Mouse (Mus musculus) forebrain, embryonic 11.5 days (tissue): ENCODE data around the gene Gm6034. TPM values are rescaled to one million over a fixed set of nuclear protein-coding genes. Genes with fewer than 3 reads are reported as not detected.
"Not testable (repeated sequence)": the region's sequence is repeated elsewhere in the genome, so short reads cannot be mapped to it uniquely, and the experiment has no call there.

Experiments
- ATAC-seq: fragments of 200-750 bp; cut with Nextera tagmentation; replicated peaks from 2 replicates; pipeline ENCODE4 v1.8.0; 2017; ENCODE audit warnings: moderate TSS enrichment; ENCODE audit not compliant: low FRiP score
- DNase-seq: peaks from one replicate; pipeline ENCODE4 v3.0.0-alpha.2; 2017; ENCODE audit warnings: low spot score
- H3K27ac ChIP-seq: fragments of 300-500 bp; sonication (generic); 2 replicates; pipeline ENCODE4 v1.5.1; 2014; ENCODE audit warnings: low read depth, low read length
- H3K27me3 ChIP-seq: fragments of 300-500 bp; sonication (generic); 2 replicates; pipeline ENCODE4 v1.6.1; 2014; ENCODE audit warnings: mild to moderate bottlenecking, low read length, mixed read lengths; ENCODE audit not compliant: control insufficient read depth, insufficient read depth
- H3K36me3 ChIP-seq: fragments of 300-500 bp; sonication (generic); 2 replicates; pipeline ENCODE4 v1.6.1; 2014; ENCODE audit warnings: mild to moderate bottlenecking, low read length, moderate library complexity, mixed read lengths; ENCODE audit not compliant: control insufficient read depth, insufficient read depth
- H3K4me1 ChIP-seq: fragments of 300-500 bp; sonication (generic); replicated peaks from 2 replicates; pipeline ENCODE4 v1.6.1; 2014; ENCODE audit warnings: low read length, mixed read lengths; ENCODE audit not compliant: control insufficient read depth, insufficient read depth
- H3K4me2 ChIP-seq: fragments of 300-500 bp; sonication (generic); 2 replicates; pipeline ENCODE4 v1.6.1; 2014; ENCODE audit warnings: low read depth, mild to moderate bottlenecking, low read length, moderate library complexity, mixed read lengths; ENCODE audit not compliant: severe bottlenecking
- H3K4me3 ChIP-seq: fragments of 300-500 bp; sonication (generic); 2 replicates; pipeline ENCODE4 v1.5.1; 2014; ENCODE audit warnings: low read depth, low read length
- H3K9ac ChIP-seq: fragments of 300-500 bp; sonication (generic); 2 replicates; pipeline ENCODE4 v1.6.1; 2014; ENCODE audit warnings: low read length
- H3K9me3 ChIP-seq: fragments of 300-500 bp; sonication (generic); 2 replicates; pipeline ENCODE4 v1.6.1; 2016; ENCODE audit warnings: low read length, mixed read lengths; ENCODE audit not compliant: control insufficient read depth
- WGBS: fragments of 180-500 bp; shearing (Covaris S2); extraction: QIAGEN DNeasy Blood & Tissue Kit; methylation state at CpG from one replicate; pipeline ENCODE4 v1.1.7; 2014; 5-methylcytosine and 5-hydroxymethylcytosine counted together
- polyA plus RNA-seq: library from polyadenylated mRNA; unstranded; fragments of >200 nt; fragmentation: Nextera tagmentation; extraction: Ambion mirVana; gene quantifications from 2 replicates; pipeline ENCODE4 v1.2.1, GENCODE M21; 2014

Gm6034 gene
- polyA plus RNA-seq, 1 experiment from 2014 or later, result not detected

GRCm38 (mm10) chr17:36036126-36036525 lies 6.6 kb upstream of the Gm6034 start:
- H3K27ac ChIP-seq, H3K4me1 ChIP-seq, H3K9me3 ChIP-seq, H3K27me3 ChIP-seq, H3K36me3 ChIP-seq, ATAC-seq, H3K4me3 ChIP-seq, H3K4me2 ChIP-seq, H3K9ac ChIP-seq, DNase-seq: not testable (repeated sequence)
- WGBS, result 89% methylated on average over 13 of the region's 13 CpGs

- DNase-seq, H3K4me2 ChIP-seq, H3K9ac ChIP-seq, H3K27me3 ChIP-seq, H3K9me3 ChIP-seq, H3K27ac ChIP-seq, H3K4me1 ChIP-seq, ATAC-seq, H3K36me3 ChIP-seq, H3K4me3 ChIP-seq: not testable (repeated sequence)
- 84% methylated on average over 2 of the region's 2 CpGs for WGBS
These were observed 2.2 kb upstream of the Gm6034 start for GRCm38 (mm10) chr17:36040604-36041003.

DNA sequence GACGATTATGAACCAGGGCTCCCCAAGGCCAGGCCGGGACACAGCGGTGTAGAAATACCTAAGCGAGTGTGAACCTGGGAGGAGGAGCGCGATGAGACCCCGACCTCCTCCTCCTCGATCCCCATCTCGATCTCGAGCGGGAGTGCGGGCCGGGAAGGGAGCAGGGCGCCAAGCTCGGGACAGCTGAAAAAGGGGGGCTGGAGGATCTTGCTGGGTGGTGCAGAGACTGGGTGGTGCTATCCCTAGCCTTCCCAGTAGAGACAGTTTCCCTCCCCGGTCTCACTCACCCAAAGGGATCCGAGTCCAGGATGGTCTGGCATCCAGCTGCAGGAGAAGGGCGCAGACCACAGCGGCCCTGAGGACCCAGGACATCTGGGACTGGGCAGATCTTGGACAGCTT lies 706 bp upstream of the Gm6034 start:
- not testable (repeated sequence) for DNase-seq, H3K27ac ChIP-seq, H3K36me3 ChIP-seq, H3K27me3 ChIP-seq, H3K9me3 ChIP-seq, H3K4me1 ChIP-seq
- Histone ChIP-seq H3K4me3 (peak overlapping the region; percentile 24), H3K4me2 (peak overlapping the region; percentile 54), H3K9ac (peak overlapping the region; percentile 39)
- ATAC-seq, result peak; percentile 33; the same call in 1 of the 2 replicates
- WGBS, result 1% methylated on average over 19 of the region's 19 CpGs

DNA sequence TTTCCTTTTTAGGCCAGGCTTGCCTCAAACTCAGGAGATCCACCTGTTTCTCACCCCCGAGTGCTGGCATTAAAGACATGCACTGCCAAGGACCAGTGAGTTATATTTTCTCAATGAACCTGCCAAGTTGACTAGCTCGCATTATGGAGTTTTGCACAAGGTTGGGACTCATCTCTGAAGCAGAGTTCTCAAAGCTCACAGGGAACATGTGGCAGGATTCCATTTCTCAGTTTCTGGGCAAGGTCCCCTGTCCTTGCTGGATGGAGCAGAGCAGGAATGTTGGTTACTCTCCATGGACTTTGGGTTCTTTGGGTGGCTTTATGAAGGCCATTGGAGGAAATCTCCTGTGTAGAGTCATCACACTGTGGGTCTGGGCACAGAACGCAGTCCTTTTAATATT lies 525 bp downstream of the Gm6034 start:
- H3K4me3 ChIP-seq, result no peak overlapping the region
- DNase-seq, result no peak

DNA sequence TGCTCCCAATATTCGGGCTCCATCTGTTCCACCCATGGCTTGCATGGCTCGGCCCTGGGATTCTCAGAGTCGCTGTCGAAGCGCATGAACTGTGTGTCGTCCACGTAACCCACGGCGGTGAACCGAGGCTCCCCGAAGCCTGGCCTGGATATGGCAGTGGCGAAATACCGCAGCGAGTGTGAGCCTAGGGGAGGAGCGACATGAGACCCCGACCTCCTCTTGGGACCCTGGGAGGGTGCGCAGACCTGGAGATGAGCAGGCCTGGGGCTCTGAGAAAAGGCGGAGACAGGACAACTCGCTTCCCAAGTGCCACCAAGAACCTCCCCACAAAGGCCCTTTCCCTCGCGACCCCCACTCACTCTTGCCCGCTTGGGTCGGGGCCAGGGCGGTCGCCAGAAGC lies 15.2 kb downstream of the Gm6034 start:
- not testable (repeated sequence) for H3K4me3 ChIP-seq, H3K4me1 ChIP-seq, H3K4me2 ChIP-seq, H3K9ac ChIP-seq, H3K27me3 ChIP-seq, H3K36me3 ChIP-seq, H3K27ac ChIP-seq, ATAC-seq, DNase-seq, H3K9me3 ChIP-seq
- 90% methylated on average over 22 of the region's 25 CpGs for WGBS

More for the DNA sequence above, 525 bp downstream of the Gm6034 start:
- no peaks in the 10 kb centered on the region for H3K36me3 ChIP-seq
- H3K27ac ChIP-seq, result no peak overlapping the region
- H3K4me1 ChIP-seq, result no peaks in the 10 kb centered on the region
- H3K9me3 ChIP-seq, result no peaks in the 10 kb centered on the region
- 83% methylated on average over 3 of the region's 3 CpGs for WGBS
- H3K27me3 ChIP-seq, result no peaks in the 10 kb centered on the region
- no peak for ATAC-seq
- no peak overlapping the region for H3K9ac ChIP-seq
- no peak overlapping the region; the same call in 1 of the 2 replicates for H3K4me2 ChIP-seq

DNA sequence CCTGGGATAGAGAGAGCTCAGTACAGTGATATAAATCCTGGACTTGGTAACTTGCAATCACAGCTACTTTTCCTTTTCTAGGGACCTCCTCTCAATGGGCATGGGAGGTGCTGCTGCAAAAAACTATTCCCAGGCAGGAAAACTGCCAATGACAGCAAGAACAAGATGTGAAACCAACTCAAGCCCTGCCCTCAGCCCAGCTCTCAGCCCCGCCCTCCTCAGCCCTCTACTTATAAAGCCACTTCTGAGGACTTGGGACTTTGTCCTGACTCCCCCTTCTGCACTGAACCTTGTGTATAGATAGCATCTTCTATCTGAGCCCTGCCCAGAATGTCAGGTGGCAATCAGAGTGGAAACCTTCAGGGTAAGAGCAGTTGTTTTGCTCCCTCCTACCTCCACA lies 15.6 kb downstream of the Gm6034 start, which contains the start of gene Gm11127:
Gene Gm11127, minus strand, starts transcription at position 10 of the 400 bp plus-strand sequence.
- not testable (repeated sequence) for H3K36me3 ChIP-seq, H3K4me2 ChIP-seq, H3K9ac ChIP-seq, H3K27ac ChIP-seq, H3K4me3 ChIP-seq, ATAC-seq, H3K27me3 ChIP-seq, H3K4me1 ChIP-seq, DNase-seq, H3K9me3 ChIP-seq
- WGBS, result 80% methylated on average over 1 of the region's 1 CpGs

DNA sequence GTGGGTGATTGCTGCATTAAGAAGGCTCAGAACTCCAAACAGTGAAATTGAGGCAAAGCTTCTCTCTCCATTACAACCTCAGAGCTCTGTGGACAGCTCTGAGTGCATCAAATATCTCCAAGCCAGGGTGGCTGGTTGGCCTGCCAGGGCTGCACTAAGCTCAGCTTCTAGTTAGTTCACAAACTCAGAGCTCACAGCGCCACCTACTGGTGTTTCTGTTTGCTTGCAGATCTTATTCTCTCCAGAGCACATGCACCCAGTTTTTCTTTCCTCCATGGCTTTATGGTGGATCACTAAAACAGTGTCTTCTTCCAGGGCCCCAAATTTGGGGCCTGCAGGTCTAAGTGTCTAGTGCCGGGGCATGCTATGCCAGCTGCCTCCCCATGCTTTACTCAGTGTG lies 18.1 kb downstream of the Gm6034 start:
- H3K4me3 ChIP-seq, result no peak overlapping the region
- ATAC-seq (no peak), DNase-seq (peak; percentile 84)
- H3K36me3 ChIP-seq, result no peaks in the 10 kb centered on the region
- no peak overlapping the region for H3K27ac ChIP-seq
- no peaks in the 10 kb centered on the region for H3K9me3 ChIP-seq
- no peaks in the 10 kb centered on the region for H3K27me3 ChIP-seq
- WGBS, result 29% methylated on average over 2 of the region's 2 CpGs
- no peaks in the 10 kb centered on the region for H3K4me1 ChIP-seq
- no peak overlapping the region for H3K9ac ChIP-seq
- no peak overlapping the region for H3K4me2 ChIP-seq

GRCm38 (mm10) chr17:36081901-36082300 lies 39.1 kb downstream of the Gm6034 start:
- ATAC-seq, H3K9ac ChIP-seq, H3K9me3 ChIP-seq, H3K4me3 ChIP-seq, H3K4me2 ChIP-seq, H3K4me1 ChIP-seq, H3K27ac ChIP-seq, H3K36me3 ChIP-seq, DNase-seq, H3K27me3 ChIP-seq: not testable (repeated sequence)

DNA sequence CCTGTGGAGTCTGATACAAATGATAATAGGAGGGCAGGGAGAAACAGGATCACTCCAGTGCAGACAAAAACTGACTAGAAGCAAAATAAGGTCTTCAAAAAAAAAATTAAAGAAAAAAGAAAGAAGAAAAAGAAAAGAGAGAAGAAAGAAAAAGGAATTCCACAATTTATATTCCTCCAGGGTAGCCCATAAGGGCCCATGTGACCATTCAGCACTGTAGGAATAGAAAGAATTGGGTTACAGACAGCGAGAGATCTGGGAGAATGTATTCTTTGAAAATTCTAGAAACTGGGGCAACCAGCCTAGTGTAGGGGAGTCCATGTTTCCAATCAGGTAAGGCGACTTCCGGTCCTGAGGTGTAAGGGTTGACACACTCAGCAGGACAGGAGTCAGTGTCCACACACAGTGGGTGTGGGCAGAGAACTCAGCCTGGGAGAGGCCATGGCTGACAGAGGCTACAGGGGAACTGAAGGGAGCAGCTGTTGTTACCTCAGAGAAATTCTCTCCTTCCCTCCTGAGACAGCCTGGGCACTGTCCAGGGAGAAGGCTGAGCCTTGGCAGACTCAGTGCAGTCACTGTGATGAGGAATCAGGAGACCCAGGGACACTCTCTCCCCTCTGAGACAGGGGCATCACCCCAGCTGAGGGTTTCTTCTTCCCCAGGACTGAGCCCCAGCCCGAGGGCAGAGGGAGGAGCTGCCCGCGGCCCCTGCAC lies 39.9 kb downstream of the Gm6034 start:
- peak overlapping the region; percentile 99; the same call in 1 of the 2 replicates for H3K4me2 ChIP-seq
- H3K9me3 ChIP-seq, ATAC-seq, H3K36me3 ChIP-seq, H3K27me3 ChIP-seq, DNase-seq, H3K4me1 ChIP-seq, H3K27ac ChIP-seq, H3K9ac ChIP-seq: not testable (repeated sequence)
- peak overlapping the region; percentile 49; the same call in 1 of the 2 replicates for H3K4me3 ChIP-seq
- 52% methylated on average over 3 of the region's 6 CpGs for WGBS
